11 mouse cellular contexts compared by ENCODE assay signal in the genomic region with DNA sequence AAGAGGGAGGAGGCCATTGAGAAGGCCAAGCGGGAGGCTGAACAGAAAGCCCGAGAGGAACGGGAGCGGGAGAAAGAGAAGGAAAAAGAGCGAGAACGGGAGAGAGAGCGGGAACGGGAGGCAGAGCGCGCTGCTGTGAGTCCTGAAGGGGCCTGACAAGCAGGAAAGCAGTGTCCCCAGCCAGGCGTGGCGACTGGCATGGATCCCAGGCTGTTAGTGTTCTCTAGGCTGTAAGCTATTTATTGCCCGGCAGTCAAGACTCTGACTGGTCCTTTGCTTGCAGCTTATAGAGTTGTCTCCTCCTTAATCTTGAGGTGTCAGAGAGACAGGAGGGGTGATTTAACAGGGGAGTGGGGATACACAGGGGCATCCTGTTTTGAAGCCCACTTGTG. TPM values are rescaled to one million over a fixed set of nuclear protein-coding genes. Genes with fewer than 3 reads are reported as not detected.
DNase-seq lines count a peak whose midpoint lies in the region; ATAC-seq and TF ChIP-seq lines count a peak whose summit lies in the region.
"Had no signal": no experiment of that assay in that cellular context is flagged by ENCODE, and none has a peak within 500 bp of the region (broad histone marks: within the 10 kb centered on the region; RNA-seq: fewer than 3 reads in every experiment).

No protein-coding gene starts in this region.

- no peak overlapping the region for H3K9ac ChIP-seq in forebrain, embryonic 14.5 days (ENCODE audit: low read length)
- no peak overlapping the region for H3K9ac ChIP-seq in forebrain, embryonic 15.5 days (replicated peaks)
- H3K9ac ChIP-seq: embryonic facial prominence, embryonic 13.5 days had no signal

- no peak for TF ChIP-seq POLR2A in lung, adult 2 months (IDR thresholded peaks at IDR 0.05; ENCODE audit: borderline replicate concordance, extremely low read depth, low read depth, low read length)

- H3K27ac ChIP-seq in forebrain, embryonic 14.5 days (ENCODE audit: low read depth, low read length), result no peak overlapping the region
- no peak overlapping the region for H3K27ac ChIP-seq in forebrain, embryonic 15.5 days (replicated peaks)
- H3K27ac ChIP-seq: embryonic facial prominence, embryonic 13.5 days had no signal

- no peak for TF ChIP-seq CTCF in lung, adult 2 months (IDR thresholded peaks at IDR 0.05; ENCODE audit: insufficient read depth, low read length)

- no peaks in the 10 kb centered on the region for H3K27me3 ChIP-seq in forebrain, embryonic 14.5 days (replicated peaks; ENCODE audit: control insufficient read depth, insufficient read depth, low read length)
- no peaks in the 10 kb centered on the region for H3K27me3 ChIP-seq in forebrain, embryonic 15.5 days
- H3K27me3 ChIP-seq: embryonic facial prominence, embryonic 13.5 days had no signal

- H3K9me3 ChIP-seq in forebrain, embryonic 14.5 days (replicated peaks; ENCODE audit: control insufficient read depth, low read length), result no peaks in the 10 kb centered on the region
- no peaks in the 10 kb centered on the region for H3K9me3 ChIP-seq in forebrain, embryonic 15.5 days
- H3K9me3 ChIP-seq: embryonic facial prominence, embryonic 13.5 days had no signal

- H3K36me3 ChIP-seq in forebrain, embryonic 14.5 days (ENCODE audit: control insufficient read depth, insufficient read depth, low read length), result peaks cover 91% of the 10 kb centered on the region
- H3K36me3 ChIP-seq in forebrain, embryonic 15.5 days, result peaks cover 71% of the 10 kb centered on the region

- no peak overlapping the region for H3K4me2 ChIP-seq in forebrain, embryonic 14.5 days (ENCODE audit: low read length)
- no peak overlapping the region for H3K4me2 ChIP-seq in forebrain, embryonic 15.5 days (replicated peaks)
- H3K4me2 ChIP-seq: embryonic facial prominence, embryonic 13.5 days had no signal

- H3K4me3 ChIP-seq in forebrain, embryonic 14.5 days (ENCODE audit: low read depth, low read length), result no peak overlapping the region
- no peak overlapping the region for H3K4me3 ChIP-seq in forebrain, embryonic 15.5 days
- no peak overlapping the region for H3K4me3 ChIP-seq in lung, adult 2 months (replicated peaks; ENCODE audit: extremely low read depth, low read depth, low read length)
- H3K4me3 ChIP-seq: embryonic facial prominence, embryonic 13.5 days had no signal

- WGBS in forebrain, embryonic 14.5 days, result 75% methylated on average over 13 of the region's 13 CpGs
- WGBS in forebrain, embryonic 15.5 days, result 74% methylated on average over 13 of the region's 13 CpGs
- WGBS in lung, adult 2 months, result 57% methylated on average over 13 of the region's 13 CpGs

- H3K4me1 ChIP-seq in forebrain, embryonic 14.5 days (ENCODE audit: control insufficient read depth, insufficient read depth, low read length), result no peaks in the 10 kb centered on the region
- no peaks in the 10 kb centered on the region for H3K4me1 ChIP-seq in forebrain, embryonic 15.5 days
- no peaks in the 10 kb centered on the region for H3K4me1 ChIP-seq in lung, adult 2 months (ENCODE audit: control insufficient read depth, insufficient read depth, low read length)
- H3K4me1 ChIP-seq: embryonic facial prominence, embryonic 13.5 days had no signal

- peak; percentile 33 for DNase-seq in forebrain, embryonic 14.5 days (ENCODE audit: low spot score)
- DNase-seq in lung, adult 18-20 months, result peak; percentile 38 to 41
- no peak for DNase-seq in lung, adult 2 months
- DNase-seq in kidney, adult 8-10 months, result peak; percentile 59 to 66
- DNase-seq in lung, postnatal 4 days, result peak; percentile 57 to 77
- no peak for DNase-seq in left cerebral cortex, adult 11 months (ENCODE audit: low spot score)
- DNase-seq: B cell, adult 2 months had no signal

- ATAC-seq in forebrain, embryonic 14.5 days, result no peak
- no peak for ATAC-seq in forebrain, embryonic 15.5 days (replicated peaks)
- ATAC-seq in monocyte, adult 5-6 weeks (replicated peaks; ENCODE audit: insufficient number of reproducible peaks, low FRiP score, low TSS enrichment, poor library complexity, severe bottlenecking), result no peak

RNA-seq across cellular contexts. Expression of a gene that starts 35.9 kb away (rescaled TPM):
- polyA plus RNA-seq in forebrain, embryonic 14.5 days (2014; fragmentation: Nextera tagmentation; extraction: Ambion mirVana), result 13.1 and 15.9 TPM in 2 replicates
- 16.7 and 19.0 TPM in 2 replicates for polyA plus RNA-seq in forebrain, embryonic 15.5 days (2015; fragmentation: Nextera tagmentation; extraction: Ambion mirVana)
- 0.05 TPM in 1 of 2 replicates, not detected in the other for polyA plus RNA-seq in lung, adult 2 months (2012; rRNA removed)
- not detected in 3 replicates for total RNA-seq in monocyte, adult 5-6 weeks (2017)
- total RNA-seq: megakaryocyte progenitor cell, adult 5-6 weeks had no signal

Comparison
In these comparisons a context has a peak if more than half of its experiments do, and no peak if none do; other contexts are left out.
1. DNase-seq: peak in forebrain, embryonic 14.5 days (single experiment), lung, adult 18-20 months (2 of 2), kidney, adult 8-10 months (2 of 2) and lung, postnatal 4 days (2 of 2); none in lung, adult 2 months (single experiment) and left cerebral cortex, adult 11 months (single experiment).
2. RNA of a gene that starts 35.9 kb away (polyA plus RNA-seq): 16.7 to 19.0 TPM in forebrain, embryonic 15.5 days and 13.1 to 15.9 TPM in forebrain, embryonic 14.5 days; 0.05 TPM in lung, adult 2 months; every median in the first group is over 10 times any median in the second.